Mouse (Mus musculus) embryonic fibroblast, embryonic 13.5 days (primary cell): ENCODE measurements around the gene Hecw1.

Experiments
- CTCF ChIP-seq: IDR thresholded peaks from 2 replicates; pipeline ENCODE4 v1.5.1; 2011; ENCODE audit warnings: mild to moderate bottlenecking, control low read depth, low read length, moderate library complexity, borderline replicate concordance; ENCODE audit not compliant: insufficient read depth
- POLR2A ChIP-seq: IDR thresholded peaks from 2 replicates; pipeline ENCODE4 v1.6.1; 2011; ENCODE audit warnings: low read depth, mild to moderate bottlenecking, control low read depth, low read length, moderate library complexity

GRCm38 (mm10) chr13:14413405-14413804, 109.6 kb downstream of the Hecw1 start:
- TF ChIP-seq CTCF (no peak), POLR2A (no peak)
